Mouse (Mus musculus) cortical plate, adult 2 months (tissue): ENCODE data around the gene Hbq1a. TPM values are rescaled to one million over a fixed set of nuclear protein-coding genes. Genes with fewer than 3 reads are reported as not detected.

ENCODE experiments used
- H3K27ac ChIP-seq: fragments of 200-500 bp; 2 replicates; pipeline ENCODE4 v1.5.1; 2012; ENCODE audit warnings: low read length, control low read depth, inconsistent platforms; ENCODE audit not compliant: insufficient read depth
- H3K4me1 ChIP-seq: fragments of 200-500 bp; 2 replicates; pipeline ENCODE4 v1.6.1; 2011; ENCODE audit warnings: low read length; ENCODE audit not compliant: control insufficient read depth, insufficient read depth
- H3K4me3 ChIP-seq: fragments of 200-500 bp; 2 replicates; pipeline ENCODE4 v1.5.1; 2011; ENCODE audit warnings: mild to moderate bottlenecking, low read length, control low read depth; ENCODE audit not compliant: insufficient read depth
- CTCF ChIP-seq: fragments of 200-500 bp; IDR thresholded peaks from 2 replicates; pipeline ENCODE4 v1.5.1; 2011; ENCODE audit warnings: mild to moderate bottlenecking, control low read depth, low read length; ENCODE audit not compliant: insufficient read depth; ENCODE audit errors: extremely low read depth
- POLR2A ChIP-seq: fragments of 200-500 bp; IDR thresholded peaks from 2 replicates; pipeline ENCODE4 v1.6.1; 2011; ENCODE audit warnings: mild to moderate bottlenecking, low read length, control low read depth; ENCODE audit not compliant: insufficient read depth; ENCODE audit errors: extremely low read depth
- polyA plus RNA-seq: library from polyadenylated mRNA; depleted of rRNA; stranded (reverse); fragments of >200 nt; gene quantifications from 2 replicates; pipeline ENCODE4 v1.2.3, GENCODE M21; 2012

Hbq1a gene
- polyA plus RNA-seq, 1 experiment: 3.5 TPM

DNA sequence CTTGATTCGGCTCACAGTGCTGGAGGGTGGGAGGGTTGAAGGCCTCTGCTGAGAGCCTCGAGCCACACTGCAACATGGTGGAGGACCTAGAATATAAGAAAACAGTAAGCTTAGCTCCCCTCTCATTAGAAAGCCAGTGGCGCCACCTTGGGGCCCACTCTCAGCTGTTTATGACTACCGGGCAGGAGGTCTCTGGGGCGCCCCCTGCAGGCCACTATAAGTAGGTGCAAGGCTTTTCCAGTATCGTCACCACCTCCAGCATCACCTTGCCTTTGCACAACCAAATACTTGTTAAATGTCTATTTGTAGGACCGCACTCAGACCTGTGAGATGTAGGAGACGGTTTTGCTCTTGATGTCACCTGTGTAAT lies 21.3 kb downstream of the Hbq1a start:
- H3K27ac ChIP-seq: no peak overlapping the region
- H3K4me3 ChIP-seq: no peak overlapping the region
- no peaks in the 10 kb centered on the region for H3K4me1 ChIP-seq

DNA sequence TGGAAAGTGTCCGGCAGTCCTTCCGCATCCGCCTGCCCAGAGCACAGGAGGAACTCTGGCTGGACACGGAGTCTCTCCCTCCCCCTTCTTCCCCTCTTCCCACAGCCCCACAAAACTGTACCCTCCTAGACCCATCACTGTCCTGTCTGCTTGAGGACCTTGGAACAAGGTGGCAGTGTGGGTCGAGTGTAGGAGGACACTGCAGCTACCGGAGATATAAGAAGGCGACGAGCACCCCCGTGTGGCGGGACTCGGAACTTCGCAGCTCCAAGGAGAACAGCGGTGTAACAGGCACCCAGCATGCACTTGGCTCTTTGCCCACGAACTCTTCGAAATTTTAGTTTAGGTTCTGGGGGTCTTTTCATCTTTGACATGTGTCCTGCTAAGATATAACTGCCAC lies 24.7 kb downstream of the Hbq1a start:
- TF ChIP-seq CTCF: peak; percentile 88
- no peak for TF ChIP-seq POLR2A
- Histone ChIP-seq H3K4me1 (no peaks in the 10 kb centered on the region), H3K4me3 (no peak overlapping the region), H3K27ac (no peak overlapping the region)

More for the DNA sequence above, 21.3 kb downstream of the Hbq1a start:
- TF ChIP-seq CTCF: peak; percentile 81
- TF ChIP-seq POLR2A: no peak

DNA sequence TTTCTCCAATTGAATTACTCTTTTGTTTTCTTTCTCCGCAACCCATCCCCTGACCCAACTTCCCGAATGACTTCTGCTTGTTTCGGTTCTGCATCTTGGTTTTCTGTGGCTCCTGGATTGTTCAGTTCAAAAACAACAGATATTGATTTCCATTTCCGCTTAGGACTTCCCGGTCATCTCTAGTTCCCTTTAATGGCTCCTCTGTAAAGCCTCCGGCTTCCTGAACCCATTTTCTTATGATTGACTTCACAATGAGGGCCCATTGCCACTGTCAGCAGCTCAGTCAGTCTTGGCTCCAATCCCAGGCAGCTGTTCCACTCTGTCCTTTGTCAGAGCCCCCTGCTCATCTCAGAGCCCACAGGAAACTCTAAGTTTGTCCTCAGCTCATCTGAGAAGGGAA lies 31.2 kb downstream of the Hbq1a start:
- no peak for TF ChIP-seq CTCF
- no peak for TF ChIP-seq POLR2A

GRCm38 (mm10) chr11:32331861-32332260 lies 32.0 kb downstream of the Hbq1a start:
- TF ChIP-seq CTCF (no peak), POLR2A (no peak)
- H3K27ac ChIP-seq: no peak overlapping the region

More for the DNA sequence above, 31.2 kb downstream of the Hbq1a start:
- Histone ChIP-seq H3K4me1 (no peaks in the 10 kb centered on the region; the same call in 1 of the 2 replicates), H3K27ac (no peak overlapping the region), H3K4me3 (no peak overlapping the region)

DNA sequence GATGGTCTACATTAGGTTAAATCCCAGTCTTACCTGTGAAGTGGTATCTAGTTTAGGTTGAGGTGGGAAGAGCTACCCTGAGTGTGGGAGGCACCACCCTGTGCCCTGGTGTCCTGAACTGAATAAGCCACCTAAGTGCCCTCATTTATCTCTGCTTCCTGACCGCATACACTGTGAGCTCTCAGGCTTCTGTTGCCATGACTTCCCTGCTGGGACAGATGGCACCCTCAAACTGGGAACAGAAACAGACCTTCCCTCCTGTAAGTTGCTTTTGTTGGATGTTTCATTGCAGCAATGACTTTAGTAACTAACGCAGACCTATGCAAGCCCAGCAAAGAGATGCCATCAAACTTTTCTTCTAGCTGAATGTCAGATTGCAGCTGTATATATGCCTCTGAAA lies 33.4 kb downstream of the Hbq1a start:
- TF ChIP-seq CTCF: no peak
- no peak for TF ChIP-seq POLR2A

More at GRCm38 (mm10) chr11:32331861-32332260, 32.0 kb downstream of the Hbq1a start:
- H3K4me3 ChIP-seq: no peak overlapping the region
- H3K4me1 ChIP-seq: no peaks in the 10 kb centered on the region; the same call in 1 of the 2 replicates

DNA sequence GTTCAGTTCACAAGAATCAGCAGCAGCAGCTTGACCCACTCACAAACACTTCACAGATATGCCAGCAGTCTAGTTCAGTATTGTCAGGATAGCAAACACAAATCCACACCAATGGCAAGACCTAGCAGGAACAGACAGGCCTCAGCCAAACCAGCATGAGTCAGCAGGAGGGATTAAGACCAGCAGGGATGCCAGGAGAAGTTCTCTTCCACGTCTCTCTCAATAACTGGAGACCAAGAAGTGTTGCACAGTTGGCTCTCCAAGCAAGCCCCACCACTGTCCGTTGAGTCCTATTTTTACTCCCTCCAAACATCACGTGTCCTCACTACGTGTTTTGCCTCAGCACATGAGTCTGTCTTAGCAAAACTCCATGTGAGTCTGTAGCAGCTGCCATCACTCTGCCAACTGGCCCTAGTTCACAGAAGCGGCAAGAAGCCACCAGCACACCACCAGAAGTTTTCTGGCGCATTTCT lies 36.6 kb downstream of the Hbq1a start:
- TF ChIP-seq CTCF (no peak), POLR2A (no peak)
- Histone ChIP-seq H3K4me1 (no peaks in the 10 kb centered on the region; the same call in 1 of the 2 replicates), H3K27ac (no peak overlapping the region), H3K4me3 (no peak overlapping the region)

More for the DNA sequence above, 33.4 kb downstream of the Hbq1a start:
- Histone ChIP-seq H3K4me1 (no peaks in the 10 kb centered on the region; the same call in 1 of the 2 replicates), H3K4me3 (no peak overlapping the region), H3K27ac (no peak overlapping the region)

DNA sequence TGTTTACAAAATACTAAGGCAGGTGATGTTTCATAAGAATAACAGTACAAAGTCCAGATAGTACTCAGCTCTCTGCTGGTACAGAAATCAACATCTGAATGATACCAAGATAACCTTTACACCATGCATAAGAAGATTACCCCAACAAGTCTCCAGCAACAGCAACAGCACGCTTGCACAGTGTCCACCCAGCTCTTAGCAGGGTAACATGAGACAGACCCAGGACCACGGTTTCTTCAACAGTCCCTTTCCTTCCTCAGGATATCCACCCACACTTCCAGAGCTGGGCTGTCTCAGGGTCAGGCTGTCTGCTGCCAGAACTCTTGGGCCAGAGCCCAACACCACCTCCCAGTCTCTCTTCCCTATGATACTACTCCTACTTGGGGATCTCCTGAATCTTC lies 39.3 kb downstream of the Hbq1a start:
- no peak overlapping the region for H3K4me3 ChIP-seq
- no peak for TF ChIP-seq CTCF
- no peak for TF ChIP-seq POLR2A
- no peak overlapping the region for H3K27ac ChIP-seq
- no peaks in the 10 kb centered on the region; the same call in 1 of the 2 replicates for H3K4me1 ChIP-seq

DNA sequence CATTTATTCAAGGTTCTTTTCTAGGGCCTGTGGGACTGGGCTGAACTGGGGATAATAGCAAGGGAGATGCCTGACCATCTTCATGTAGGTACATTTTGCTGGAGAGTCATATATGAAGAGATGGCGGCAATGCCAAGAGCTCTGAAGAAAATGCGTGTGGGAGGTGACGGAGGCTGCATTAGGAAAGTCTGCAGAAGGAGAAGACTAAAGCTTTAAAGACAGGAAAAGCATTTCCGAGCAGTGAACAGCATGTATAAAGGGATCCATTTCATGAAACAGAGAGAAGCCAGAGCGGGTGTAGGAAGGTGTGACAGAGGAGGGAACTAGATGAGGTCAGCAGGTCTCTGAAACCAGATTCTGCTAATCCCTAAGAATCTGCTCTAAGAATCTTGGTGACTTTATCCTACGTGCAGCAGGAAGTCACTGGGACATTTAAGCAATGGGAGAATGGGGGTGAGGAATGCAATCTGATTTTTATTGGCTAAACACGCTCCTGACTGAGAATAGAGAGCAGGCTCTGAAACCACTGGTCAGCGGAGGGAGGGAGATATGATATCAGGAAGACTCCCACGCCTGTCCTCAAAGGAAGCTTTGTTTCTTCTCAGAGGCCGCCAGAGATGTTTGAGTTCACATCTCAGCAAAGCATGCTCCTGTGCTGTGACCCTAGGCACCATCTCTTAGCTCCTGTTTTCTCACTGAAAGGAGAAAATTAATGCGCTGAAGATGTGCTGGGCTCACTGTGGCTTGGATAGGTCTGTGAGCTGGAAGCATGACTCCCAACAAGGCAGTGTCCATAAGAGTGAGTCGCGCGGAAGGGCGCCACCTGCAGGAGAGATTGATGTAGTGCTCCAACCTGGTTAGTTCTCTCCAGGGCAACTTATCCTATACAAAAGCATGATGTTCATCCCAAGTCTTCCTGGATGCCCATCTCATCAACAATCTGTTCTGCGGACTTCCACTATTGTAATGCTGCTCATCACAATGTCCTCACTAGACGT lies 40.9 kb downstream of the Hbq1a start:
- no peaks in the 10 kb centered on the region for H3K4me1 ChIP-seq
- H3K4me3 ChIP-seq: no peak overlapping the region
- TF ChIP-seq POLR2A (no peak), CTCF (peak; percentile 61)
- H3K27ac ChIP-seq: 0 out of 2 replicates have a peak overlapping the region, but pooled peaks have one; percentile 2

DNA sequence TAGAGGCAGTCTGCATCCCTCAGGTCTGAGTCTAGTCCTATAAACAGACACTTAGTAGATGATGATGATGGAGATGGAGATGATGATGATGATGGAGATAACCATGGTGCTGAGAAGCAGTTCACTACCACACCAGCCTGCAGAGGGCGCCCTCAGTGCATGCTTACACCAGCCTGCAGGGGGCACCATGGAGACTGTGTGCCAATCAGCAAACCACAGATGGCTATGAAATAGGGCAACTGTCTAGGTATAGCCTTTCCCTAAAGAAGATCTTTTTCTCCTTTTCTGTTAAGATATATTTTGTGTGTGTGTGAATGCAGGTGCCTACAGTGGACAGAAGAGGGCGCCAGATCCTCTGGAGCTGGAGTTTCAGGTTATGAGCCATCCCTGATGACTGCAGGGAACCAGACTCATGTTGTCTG lies 42.9 kb downstream of the Hbq1a start:
- TF ChIP-seq CTCF (peak; percentile 74), POLR2A (no peak)

More for the DNA sequence above, 42.9 kb downstream of the Hbq1a start:
- Histone ChIP-seq H3K4me3 (no peak overlapping the region), H3K4me1 (no peaks in the 10 kb centered on the region), H3K27ac (no peak overlapping the region)
